Mouse (Mus musculus): ENCODE measurements at regions not wholly inside any gene's neighbourhood (a gene's known extent, or its start where the extent isn't known, plus 50 kb on each side); places are given as distances from the start of the nearest gene placed in this dataset.

DNA sequence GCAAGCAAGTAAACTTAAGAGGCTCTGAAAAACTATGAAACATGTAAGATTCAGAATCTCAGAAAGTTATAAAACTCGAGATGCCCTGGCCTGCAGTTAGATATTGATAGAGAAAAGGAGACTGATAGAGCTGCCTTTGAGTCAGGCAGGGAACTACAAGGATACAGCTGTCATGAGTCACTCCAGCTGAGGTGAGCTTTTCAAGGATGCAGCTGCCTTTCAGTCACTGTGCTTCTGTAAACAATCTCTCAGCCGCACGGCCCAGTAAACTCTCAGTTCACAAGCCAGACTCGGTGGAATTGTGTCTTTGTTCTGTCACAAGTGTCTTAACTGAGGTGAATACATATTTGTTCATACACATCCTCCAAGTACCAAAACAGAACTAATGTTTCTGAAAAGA lies 334.9 kb upstream of the Rsrc1 start:
- Histone ChIP-seq H3K4me1 (ENCODE audit: insufficient read depth, low read length) (no peaks in the 10 kb centered on the region), H3K9ac (replicated peaks; ENCODE audit: low read length, poor library complexity, severe bottlenecking) (no peak overlapping the region), H3K4me2 (ENCODE audit: low read depth, low read length, poor library complexity, severe bottlenecking) (no peak overlapping the region), H3K36me3 (ENCODE audit: insufficient read depth, low read length) (no peaks in the 10 kb centered on the region), H3K9me3 (ENCODE audit: low read length) (no peaks in the 10 kb centered on the region), H3K27me3 (ENCODE audit: insufficient read depth, low read length) (no peaks in the 10 kb centered on the region), H3K27ac (ENCODE audit: low read depth, low read length) (no peak overlapping the region), H3K4me3 (ENCODE audit: low read depth, low read length) (no peak overlapping the region)
- TF ChIP-seq CTCF (IDR thresholded peaks at IDR 0.05): no peak
- WGBS: 41% methylated on average over 4 of the region's 4 CpGs
- DNase-seq (ENCODE audit: low spot score) (no peak), ATAC-seq (ENCODE audit: low FRiP score) (no peak)

DNA sequence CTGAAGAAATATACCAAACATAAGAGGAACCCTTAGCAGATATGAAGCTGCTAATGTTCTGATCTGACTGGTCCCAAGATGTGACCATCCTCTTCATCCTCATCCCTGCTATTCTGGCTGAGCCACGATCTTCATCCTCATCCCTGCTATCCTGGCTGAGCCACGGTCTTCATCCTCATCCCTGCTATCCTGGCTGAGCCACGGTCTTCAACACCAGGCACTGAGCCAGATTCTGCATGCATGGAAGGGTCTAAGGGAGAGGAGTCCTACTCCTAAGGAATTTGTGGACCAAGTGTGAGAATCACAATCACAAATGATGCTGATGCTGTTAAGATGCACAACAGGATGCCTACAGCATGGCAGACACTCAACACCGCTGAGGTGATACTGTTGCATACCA lies 331.9 kb upstream of the Rsrc1 start:
- no peak for DNase-seq (ENCODE audit: low spot score)

GRCm38 (mm10) chr3:66650076-66650748 lies 331.0 kb upstream of the Rsrc1 start:
- H3K36me3 ChIP-seq (ENCODE audit: insufficient read depth, low read length): no peaks in the 10 kb centered on the region
- no peaks in the 10 kb centered on the region for H3K27me3 ChIP-seq (ENCODE audit: insufficient read depth, low read length)
- TF ChIP-seq CTCF (IDR thresholded peaks at IDR 0.05): no peak
- H3K27ac ChIP-seq (ENCODE audit: low read depth, low read length): no peak overlapping the region
- DNase-seq (ENCODE audit: low spot score): peak; percentile 63
- H3K9ac ChIP-seq (replicated peaks; ENCODE audit: low read length, poor library complexity, severe bottlenecking): no peak overlapping the region
- H3K9me3 ChIP-seq (ENCODE audit: low read length): no peaks in the 10 kb centered on the region
- H3K4me1 ChIP-seq (ENCODE audit: insufficient read depth, low read length): no peaks in the 10 kb centered on the region
- 73% methylated on average over 15 of the region's 15 CpGs for WGBS
- H3K4me3 ChIP-seq (ENCODE audit: low read depth, low read length): no peak overlapping the region
- ATAC-seq (ENCODE audit: low FRiP score): peak; percentile 47; the same call in 1 of the 2 replicates
- no peak overlapping the region for H3K4me2 ChIP-seq (ENCODE audit: low read depth, low read length, poor library complexity, severe bottlenecking)

More for the DNA sequence above, 331.9 kb upstream of the Rsrc1 start:
- Histone ChIP-seq H3K27ac (ENCODE audit: low read depth, low read length) (no peak overlapping the region), H3K27me3 (ENCODE audit: insufficient read depth, low read length) (no peaks in the 10 kb centered on the region), H3K4me3 (ENCODE audit: low read depth, low read length) (no peak overlapping the region), H3K4me1 (ENCODE audit: insufficient read depth, low read length) (no peaks in the 10 kb centered on the region), H3K9ac (replicated peaks; ENCODE audit: low read length, poor library complexity, severe bottlenecking) (no peak overlapping the region), H3K9me3 (ENCODE audit: low read length) (no peaks in the 10 kb centered on the region), H3K4me2 (ENCODE audit: low read depth, low read length, poor library complexity, severe bottlenecking) (no peak overlapping the region), H3K36me3 (ENCODE audit: insufficient read depth, low read length) (no peaks in the 10 kb centered on the region)
- no peak for ATAC-seq (ENCODE audit: low FRiP score)
- 90% methylated on average over 4 of the region's 4 CpGs for WGBS
- no peak for TF ChIP-seq CTCF (IDR thresholded peaks at IDR 0.05)

GRCm38 (mm10) chr3:66650749-66651472 lies 330.3 kb upstream of the Rsrc1 start:
- no peaks in the 10 kb centered on the region for H3K27me3 ChIP-seq (ENCODE audit: insufficient read depth, low read length)
- 64% methylated on average over 16 of the region's 16 CpGs for WGBS
- H3K4me1 ChIP-seq (ENCODE audit: insufficient read depth, low read length): no peaks in the 10 kb centered on the region
- peak overlapping the region; percentile 30; the same call in 1 of the 2 replicates for H3K4me2 ChIP-seq (ENCODE audit: low read depth, low read length, poor library complexity, severe bottlenecking)
- no peak overlapping the region for H3K9ac ChIP-seq (replicated peaks; ENCODE audit: low read length, poor library complexity, severe bottlenecking)
- DNase-seq (ENCODE audit: low spot score) (peak; percentile 30), ATAC-seq (ENCODE audit: low FRiP score) (peak; percentile 63; the same call in 1 of the 2 replicates)
- no peaks in the 10 kb centered on the region for H3K9me3 ChIP-seq (ENCODE audit: low read length)
- no peak overlapping the region for H3K27ac ChIP-seq (ENCODE audit: low read depth, low read length)
- no peak overlapping the region for H3K4me3 ChIP-seq (ENCODE audit: low read depth, low read length)
- H3K36me3 ChIP-seq (ENCODE audit: insufficient read depth, low read length): no peaks in the 10 kb centered on the region
- TF ChIP-seq CTCF (IDR thresholded peaks at IDR 0.05): no peak

GRCm38 (mm10) chr3:66652139-66652846 lies 328.9 kb upstream of the Rsrc1 start:
- Histone ChIP-seq H3K4me1 (ENCODE audit: insufficient read depth, low read length) (no peaks in the 10 kb centered on the region), H3K4me2 (ENCODE audit: low read depth, low read length, poor library complexity, severe bottlenecking) (no peak overlapping the region), H3K27me3 (ENCODE audit: insufficient read depth, low read length) (no peaks in the 10 kb centered on the region), H3K9ac (replicated peaks; ENCODE audit: low read length, poor library complexity, severe bottlenecking) (no peak overlapping the region), H3K27ac (ENCODE audit: low read depth, low read length) (no peak overlapping the region), H3K9me3 (ENCODE audit: low read length) (no peaks in the 10 kb centered on the region), H3K4me3 (ENCODE audit: low read depth, low read length) (no peak overlapping the region), H3K36me3 (ENCODE audit: insufficient read depth, low read length) (no peaks in the 10 kb centered on the region)
- no peak for DNase-seq (ENCODE audit: low spot score)
- TF ChIP-seq CTCF (IDR thresholded peaks at IDR 0.05): no peak
- ATAC-seq (ENCODE audit: low FRiP score): no peak
- 96% methylated on average over 7 of the region's 7 CpGs for WGBS

DNA sequence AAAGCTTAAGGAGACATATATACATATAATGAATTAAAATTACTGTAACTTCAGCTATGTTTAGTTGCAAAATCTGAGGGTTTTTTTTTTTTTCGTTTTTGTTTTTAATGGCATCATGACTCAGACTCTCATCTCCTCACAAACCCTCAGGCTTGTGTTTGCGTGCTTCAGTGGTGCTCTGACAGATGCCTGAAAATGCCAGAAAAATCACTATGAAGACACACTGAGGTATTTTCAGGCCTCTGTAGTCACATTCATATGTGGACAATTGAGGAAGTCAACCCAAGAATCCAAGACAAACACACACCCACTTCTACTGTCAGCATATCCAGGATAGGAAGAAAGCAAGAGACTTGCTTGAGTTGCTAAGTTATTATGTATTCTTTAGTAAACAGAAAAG lies 327.2 kb upstream of the Rsrc1 start:
- no peak overlapping the region for H3K27ac ChIP-seq (ENCODE audit: low read depth, low read length)
- no peaks in the 10 kb centered on the region for H3K9me3 ChIP-seq (ENCODE audit: low read length)
- no peaks in the 10 kb centered on the region for H3K27me3 ChIP-seq (ENCODE audit: insufficient read depth, low read length)
- H3K9ac ChIP-seq (replicated peaks; ENCODE audit: low read length, poor library complexity, severe bottlenecking): no peak overlapping the region
- DNase-seq (ENCODE audit: low spot score) (no peak), ATAC-seq (ENCODE audit: low FRiP score) (no peak)
- no peak overlapping the region for H3K4me3 ChIP-seq (ENCODE audit: low read depth, low read length)
- no peaks in the 10 kb centered on the region for H3K4me1 ChIP-seq (ENCODE audit: insufficient read depth, low read length)
- TF ChIP-seq CTCF (IDR thresholded peaks at IDR 0.05): no peak
- 82% methylated on average over 2 of the region's 2 CpGs for WGBS
- no peaks in the 10 kb centered on the region for H3K36me3 ChIP-seq (ENCODE audit: insufficient read depth, low read length)
- no peak overlapping the region for H3K4me2 ChIP-seq (ENCODE audit: low read depth, low read length, poor library complexity, severe bottlenecking)
